Mouse (Mus musculus) kidney, embryonic 14.5 days (tissue): Measurements from ENCODE around the gene Arhgap6. TPM values are rescaled to one million over a fixed set of nuclear protein-coding genes. Genes with fewer than 3 reads are reported as not detected.

Source experiments
- ATAC-seq: fragments of 200-750 bp; cut with Nextera tagmentation; 2 replicates; pipeline ENCODE4 v1.8.0; 2017; ENCODE audit warnings: moderate number of reproducible peaks, mild to moderate bottlenecking, moderate TSS enrichment, moderate library complexity; ENCODE audit not compliant: low FRiP score, low TSS enrichment
- H3K27ac ChIP-seq: fragments of 300-500 bp; sonication (generic); 2 replicates; pipeline ENCODE4 v1.5.1; 2014; ENCODE audit warnings: low read depth, mild to moderate bottlenecking, low read length, moderate library complexity, mixed read lengths
- H3K27me3 ChIP-seq: fragments of 300-500 bp; sonication (generic); 2 replicates; pipeline ENCODE4 v1.6.1; 2014; ENCODE audit warnings: mild to moderate bottlenecking, low read length; ENCODE audit not compliant: control insufficient read depth, insufficient read depth
- H3K36me3 ChIP-seq: fragments of 300-500 bp; sonication (generic); 2 replicates; pipeline ENCODE4 v1.6.1; 2014; ENCODE audit warnings: low read length, mixed read lengths; ENCODE audit not compliant: control insufficient read depth, insufficient read depth
- H3K4me1 ChIP-seq: fragments of 300-500 bp; sonication (generic); 2 replicates; pipeline ENCODE4 v1.6.1; 2014; ENCODE audit warnings: low read length, mixed read lengths; ENCODE audit not compliant: control insufficient read depth, insufficient read depth
- H3K4me2 ChIP-seq: fragments of 300-500 bp; sonication (generic); replicated peaks from 2 replicates; pipeline ENCODE4 v1.6.1; 2014; ENCODE audit warnings: low read depth, mild to moderate bottlenecking, low read length
- H3K4me3 ChIP-seq: fragments of 300-500 bp; sonication (generic); 2 replicates; pipeline ENCODE4 v1.5.1; 2014; ENCODE audit warnings: mild to moderate bottlenecking, low read length
- H3K9ac ChIP-seq: fragments of 300-500 bp; sonication (generic); 2 replicates; pipeline ENCODE4 v1.6.1; 2014; ENCODE audit warnings: low read depth, mild to moderate bottlenecking, low read length, moderate library complexity
- H3K9me3 ChIP-seq: fragments of 300-500 bp; sonication (generic); 2 replicates; pipeline ENCODE4 v1.6.1; 2016; ENCODE audit warnings: low read length; ENCODE audit not compliant: control insufficient read depth
- WGBS: fragments of 180-500 bp; shearing (Covaris S2); extraction: QIAGEN DNeasy Blood & Tissue Kit; methylation state at CpG from one replicate; pipeline ENCODE4 v1.1.7; 2014; 5-methylcytosine and 5-hydroxymethylcytosine counted together
- polyA plus RNA-seq: library from polyadenylated mRNA; unstranded; fragments of >200 nt; fragmentation: Nextera tagmentation; extraction: Ambion mirVana; gene quantifications from 2 replicates; pipeline ENCODE4 v1.2.1, GENCODE M21; 2014

Arhgap6 gene
- polyA plus RNA-seq, 1 experiment from 2014 or later, result 3.0 TPM

- no peaks in the 10 kb centered on the region for H3K9me3 ChIP-seq
- no peaks in the 10 kb centered on the region for H3K36me3 ChIP-seq
- no peaks in the 10 kb centered on the region; the same call in 1 of the 2 replicates for H3K27me3 ChIP-seq
- peak; percentile 99 for ATAC-seq
- no peak overlapping the region for H3K27ac ChIP-seq
- peak overlapping the region; percentile 33 for H3K4me3 ChIP-seq
- no peaks in the 10 kb centered on the region for H3K4me1 ChIP-seq
- H3K4me2 ChIP-seq, result peak overlapping the region; percentile 49
- WGBS, result 20% methylated on average over 32 of the region's 32 CpGs
- H3K9ac ChIP-seq, result peak overlapping the region; percentile 47
Measured at GRCm38 (mm10) chrX:169036403-169037296, 241.8 kb downstream of the Arhgap6 start.

- Histone ChIP-seq H3K9me3 (no peaks in the 10 kb centered on the region), H3K4me3 (no peak overlapping the region; the same call in 1 of the 2 replicates), H3K36me3 (no peaks in the 10 kb centered on the region), H3K9ac (no peak overlapping the region), H3K27ac (no peak overlapping the region), H3K27me3 (no peaks in the 10 kb centered on the region; the same call in 1 of the 2 replicates), H3K4me1 (no peaks in the 10 kb centered on the region), H3K4me2 (no peak overlapping the region; the same call in 1 of the 2 replicates)
- ATAC-seq, result no peak
- WGBS, result 61% methylated on average over 4 of the region's 4 CpGs
Measured at GRCm38 (mm10) chrX:169037401-169037800, 242.5 kb downstream of the Arhgap6 start.

GRCm38 (mm10) chrX:169043872-169044271 is 249.0 kb downstream of the Arhgap6 start:
- no peaks in the 10 kb centered on the region for H3K9me3 ChIP-seq
- no peak overlapping the region for H3K27ac ChIP-seq
- 77% methylated on average over 1 of the region's 1 CpGs for WGBS
- H3K4me1 ChIP-seq, result no peaks in the 10 kb centered on the region
- H3K27me3 ChIP-seq, result no peaks in the 10 kb centered on the region
- no peak for ATAC-seq
- no peaks in the 10 kb centered on the region for H3K36me3 ChIP-seq
- no peak overlapping the region for H3K4me2 ChIP-seq
- H3K9ac ChIP-seq, result no peak overlapping the region
- no peak overlapping the region for H3K4me3 ChIP-seq

- no peaks in the 10 kb centered on the region for H3K4me1 ChIP-seq
- H3K27ac ChIP-seq, result no peak overlapping the region
- no peak for ATAC-seq
- WGBS, result 59% methylated on average over 3 of the region's 3 CpGs
- no peak overlapping the region for H3K4me2 ChIP-seq
- H3K9ac ChIP-seq, result no peak overlapping the region
- H3K9me3 ChIP-seq, result no peaks in the 10 kb centered on the region
- no peaks in the 10 kb centered on the region for H3K27me3 ChIP-seq
- H3K36me3 ChIP-seq, result no peaks in the 10 kb centered on the region
- no peak overlapping the region for H3K4me3 ChIP-seq
Measured at GRCm38 (mm10) chrX:169047595-169047994, 252.7 kb downstream of the Arhgap6 start.

GRCm38 (mm10) chrX:169049550-169049949 is 254.7 kb downstream of the Arhgap6 start:
- Histone ChIP-seq H3K4me2 (no peak overlapping the region), H3K27ac (no peak overlapping the region), H3K4me1 (no peaks in the 10 kb centered on the region), H3K27me3 (no peaks in the 10 kb centered on the region), H3K36me3 (no peaks in the 10 kb centered on the region), H3K4me3 (no peak overlapping the region), H3K9me3 (no peaks in the 10 kb centered on the region), H3K9ac (no peak overlapping the region)
- ATAC-seq, result no peak

GRCm38 (mm10) chrX:169053907-169054476 is 259.1 kb downstream of the Arhgap6 start:
- Histone ChIP-seq H3K27me3 (no peaks in the 10 kb centered on the region), H3K4me3 (no peak overlapping the region), H3K9ac (no peak overlapping the region), H3K36me3 (no peaks in the 10 kb centered on the region), H3K4me2 (no peak overlapping the region), H3K9me3 (no peaks in the 10 kb centered on the region), H3K27ac (no peak overlapping the region), H3K4me1 (no peaks in the 10 kb centered on the region)
- ATAC-seq, result no peak
- 32% methylated on average over 5 of the region's 5 CpGs for WGBS

- Histone ChIP-seq H3K27me3 (no peaks in the 10 kb centered on the region), H3K4me3 (no peak overlapping the region), H3K4me1 (no peaks in the 10 kb centered on the region), H3K36me3 (no peaks in the 10 kb centered on the region), H3K9ac (no peak overlapping the region), H3K4me2 (no peak overlapping the region), H3K27ac (no peak overlapping the region), H3K9me3 (no peaks in the 10 kb centered on the region)
- no peak for ATAC-seq
Measured at GRCm38 (mm10) chrX:169062555-169062954, 267.7 kb downstream of the Arhgap6 start.

GRCm38 (mm10) chrX:169065298-169065697 is 270.4 kb downstream of the Arhgap6 start:
- 61% methylated on average over 3 of the region's 3 CpGs for WGBS
- Histone ChIP-seq H3K36me3 (no peaks in the 10 kb centered on the region), H3K27ac (no peak overlapping the region), H3K4me3 (no peak overlapping the region), H3K9ac (no peak overlapping the region), H3K27me3 (no peaks in the 10 kb centered on the region), H3K4me2 (no peak overlapping the region), H3K4me1 (no peaks in the 10 kb centered on the region), H3K9me3 (no peaks in the 10 kb centered on the region)
- no peak for ATAC-seq

GRCm38 (mm10) chrX:169065922-169066321 is 271.0 kb downstream of the Arhgap6 start:
- Histone ChIP-seq H3K27ac (no peak overlapping the region), H3K4me2 (no peak overlapping the region), H3K4me3 (no peak overlapping the region), H3K36me3 (no peaks in the 10 kb centered on the region), H3K9me3 (no peaks in the 10 kb centered on the region), H3K4me1 (no peaks in the 10 kb centered on the region), H3K27me3 (no peaks in the 10 kb centered on the region), H3K9ac (no peak overlapping the region)
- 81% methylated on average over 1 of the region's 1 CpGs for whole genome bisulfite sequencing
- ATAC-seq, result no peak
